In genomic region chr10:99076113-99076895, GRCm38 (mm10) we compare ENCODE assay signal across 20 mouse cellular contexts. TPM values are rescaled to one million over a fixed set of nuclear protein-coding genes. Genes with fewer than 3 reads are reported as not detected.
DNase-seq lines count a peak whose midpoint lies in the region; ATAC-seq and TF ChIP-seq lines count a peak whose summit lies in the region.
"Had no signal": no experiment of that assay in that cellular context is flagged by ENCODE, and none has a peak within 500 bp of the region (broad histone marks: within the 10 kb centered on the region; RNA-seq: fewer than 3 reads in every experiment).

No protein-coding gene starts in this region.

- 0 out of 2 replicates have a peak, but pooled peaks cover 5% of the 10 kb centered on the region for H3K4me1 ChIP-seq in heart, embryonic 12.5 days (replicated peaks)
- H3K4me1 ChIP-seq: embryonic facial prominence, embryonic 12.5 days; stomach, embryonic 15.5 days had no signal

- peak; percentile 13 for DNase-seq in embryo, embryonic 10.5 days (ENCODE audit: low spot score)
- DNase-seq in embryo, embryonic 10 days (ENCODE audit: low spot score), result no peak
- DNase-seq in heart, adult 9 months (ENCODE audit: low spot score in 2 of 2), result no peak
- DNase-seq in left cerebral cortex, adult 2 months (ENCODE audit: extremely low spot score in 1 of 2, low spot score in 2 of 2), result peak in 1 of 2 experiments; percentile 47
- DNase-seq in left cerebral cortex, postnatal 4 days, result no peak
- peak; percentile 44 to 61 for DNase-seq in left cerebral cortex, postnatal 36 days (ENCODE audit: low spot score in 2 of 2)
- DNase-seq in adipocyte (ENCODE audit: low spot score), result no peak
- DNase-seq: cerebellum, adult 18-20 months; gastrocnemius, postnatal 14 days; kidney, adult 11 months; kidney, postnatal 36 days; thymus, postnatal 4 days had no signal

- H3K4me2 ChIP-seq in heart, embryonic 12.5 days, result peak overlapping the region; percentile 38
- H3K4me2 ChIP-seq: embryonic facial prominence, embryonic 12.5 days; liver, embryonic 11.5 days; stomach, embryonic 15.5 days had no signal

- 64% methylated on average over 18 of the region's 18 CpGs for WGBS in heart, embryonic 12.5 days

- H3K27ac ChIP-seq in heart, embryonic 12.5 days (ENCODE audit: poor library complexity, severe bottlenecking), result no peak overlapping the region
- peak overlapping the region; percentile 80 for H3K27ac ChIP-seq in left cerebral cortex, adult 2 months
- H3K27ac ChIP-seq: embryonic facial prominence, embryonic 12.5 days; stomach, embryonic 15.5 days had no signal

- H3K9me3 ChIP-seq in heart, embryonic 12.5 days (replicated peaks), result no peaks in the 10 kb centered on the region
- H3K9me3 ChIP-seq: embryonic facial prominence, embryonic 12.5 days; stomach, embryonic 15.5 days had no signal

- H3K36me3 ChIP-seq in heart, embryonic 12.5 days, result no peaks in the 10 kb centered on the region
- H3K36me3 ChIP-seq: embryonic facial prominence, embryonic 12.5 days; stomach, embryonic 15.5 days had no signal

- intact Hi-C loops in left cerebral cortex, adult 2 months (cut with DNase I), result no loop called here
- intact Hi-C loops in left cerebral cortex, postnatal 4 days (cut with DNase I), result no loop called here
- intact Hi-C loops in left cerebral cortex, postnatal 36 days (cut with DNase I), result no loop called here

- no peaks in the 10 kb centered on the region for H3K27me3 ChIP-seq in heart, embryonic 12.5 days (replicated peaks)
- H3K27me3 ChIP-seq: embryonic facial prominence, embryonic 12.5 days; Patski; stomach, embryonic 15.5 days had no signal

- no peak for ATAC-seq in heart, embryonic 12.5 days (ENCODE audit: insufficient number of reproducible peaks, low FRiP score)
- ATAC-seq: Patski had no signal

- no peak overlapping the region for H3K4me3 ChIP-seq in heart, embryonic 12.5 days
- no peak overlapping the region for H3K4me3 ChIP-seq in left cerebral cortex, adult 2 months
- H3K4me3 ChIP-seq: embryonic facial prominence, embryonic 12.5 days; stomach, embryonic 15.5 days had no signal

- no peak for TF ChIP-seq CTCF in left cerebral cortex, adult 2 months (IDR thresholded peaks at IDR 0.05)

- no peak overlapping the region for H3K9ac ChIP-seq in heart, embryonic 12.5 days
- H3K9ac ChIP-seq: embryonic facial prominence, embryonic 12.5 days; stomach, embryonic 15.5 days had no signal

RNA-seq across cellular contexts. Expression of gene Poc1b, which starts 30.5 kb away (rescaled TPM):
- polyA plus RNA-seq in heart, embryonic 12.5 days (2016; fragmentation: Nextera tagmentation; extraction: Ambion mirVana), result 11.2 and 12.0 TPM in 2 replicates
- 1 to 10 TPM; 5.8 to 8.4 TPM for total RNA-seq in left cerebral cortex, adult 2 months (2021)
- 10 to 100 TPM; 13.3 to 14.8 TPM for total RNA-seq in left cerebral cortex, postnatal 4 days (2021)
- total RNA-seq in left cerebral cortex, postnatal 36 days (2021), result 1 to 10 TPM; 6.0 to 8.3 TPM

RNA-seq across cellular contexts. Expression of gene Galnt4, which starts 31.7 kb away (rescaled TPM):
- polyA plus RNA-seq in heart, embryonic 12.5 days (2016; fragmentation: Nextera tagmentation; extraction: Ambion mirVana), result 8.4 and 8.6 TPM in 2 replicates
- 1 to 10 TPM; 2.3 to 2.4 TPM for total RNA-seq in left cerebral cortex, adult 2 months (2021)
- 1 to 10 TPM; 4.0 to 4.1 TPM for total RNA-seq in left cerebral cortex, postnatal 4 days (2021)
- 1 to 10 TPM; 2.7 to 3.3 TPM for total RNA-seq in left cerebral cortex, postnatal 36 days (2021)

RNA-seq across cellular contexts. Expression of gene Phxr2, which starts 49.8 kb away (rescaled TPM):
- polyA plus RNA-seq in heart, embryonic 12.5 days (2016; fragmentation: Nextera tagmentation; extraction: Ambion mirVana), result not detected in 2 replicates
- not detected for total RNA-seq in left cerebral cortex, adult 2 months (2021)
- not detected for total RNA-seq in left cerebral cortex, postnatal 4 days (2021)
- not detected for total RNA-seq in left cerebral cortex, postnatal 36 days (2021)
- total RNA-seq: gastrocnemius, postnatal 14 days; hematopoietic stem cell, adult 5-6 weeks had no signal
- polyA plus RNA-seq: lung, embryonic 16.5 days; Patski; small intestine, adult 2 months; stomach, embryonic 15.5 days had no signal

Comparison
In these comparisons a context has a peak if more than half of its experiments do, and no peak if none do; other contexts are left out.
1. DNase-seq: peak in embryo, embryonic 10.5 days (single experiment) and left cerebral cortex, postnatal 36 days (2 of 2); none in embryo, embryonic 10 days (single experiment), heart, adult 9 months (0 of 2), left cerebral cortex, postnatal 4 days (single experiment) and adipocyte (single experiment).